Mouse (Mus musculus) lung, postnatal 14 days (tissue): ENCODE measurements around the gene Kcnb1.

Experiments used
- DNase-seq: peaks from one replicate; pipeline ENCODE4 v3.0.0; 2021

Gene Kcnb1

GRCm38 (mm10) chr2:167058201-167058600 lies 131.8 kb downstream of the Kcnb1 start:
- no peak for DNase-seq

GRCm38 (mm10) chr2:167056942-167057323 lies 133.0 kb downstream of the Kcnb1 start:
- no peak for DNase-seq

GRCm38 (mm10) chr2:167056210-167056941 lies 133.6 kb downstream of the Kcnb1 start:
- no peak for DNase-seq

GRCm38 (mm10) chr2:167055386-167055785 lies 134.6 kb downstream of the Kcnb1 start:
- DNase-seq, result peak; percentile 53

GRCm38 (mm10) chr2:167053127-167053844 lies 136.7 kb downstream of the Kcnb1 start:
- no peak for DNase-seq

GRCm38 (mm10) chr2:167048698-167049358 lies 141.1 kb downstream of the Kcnb1 start:
- DNase-seq, result no peak

GRCm38 (mm10) chr2:167048223-167048622 lies 141.7 kb downstream of the Kcnb1 start:
- no peak for DNase-seq
